Mouse (Mus musculus) ES-CJ7 (cell line): ENCODE measurements around the gene Mfap1a.

ENCODE experiments used
- DNase-seq: peaks from one replicate; pipeline ENCODE4 v3.0.0; 2011; ENCODE audit warnings: low read depth, low spot score

Gene Mfap1a

DNA sequence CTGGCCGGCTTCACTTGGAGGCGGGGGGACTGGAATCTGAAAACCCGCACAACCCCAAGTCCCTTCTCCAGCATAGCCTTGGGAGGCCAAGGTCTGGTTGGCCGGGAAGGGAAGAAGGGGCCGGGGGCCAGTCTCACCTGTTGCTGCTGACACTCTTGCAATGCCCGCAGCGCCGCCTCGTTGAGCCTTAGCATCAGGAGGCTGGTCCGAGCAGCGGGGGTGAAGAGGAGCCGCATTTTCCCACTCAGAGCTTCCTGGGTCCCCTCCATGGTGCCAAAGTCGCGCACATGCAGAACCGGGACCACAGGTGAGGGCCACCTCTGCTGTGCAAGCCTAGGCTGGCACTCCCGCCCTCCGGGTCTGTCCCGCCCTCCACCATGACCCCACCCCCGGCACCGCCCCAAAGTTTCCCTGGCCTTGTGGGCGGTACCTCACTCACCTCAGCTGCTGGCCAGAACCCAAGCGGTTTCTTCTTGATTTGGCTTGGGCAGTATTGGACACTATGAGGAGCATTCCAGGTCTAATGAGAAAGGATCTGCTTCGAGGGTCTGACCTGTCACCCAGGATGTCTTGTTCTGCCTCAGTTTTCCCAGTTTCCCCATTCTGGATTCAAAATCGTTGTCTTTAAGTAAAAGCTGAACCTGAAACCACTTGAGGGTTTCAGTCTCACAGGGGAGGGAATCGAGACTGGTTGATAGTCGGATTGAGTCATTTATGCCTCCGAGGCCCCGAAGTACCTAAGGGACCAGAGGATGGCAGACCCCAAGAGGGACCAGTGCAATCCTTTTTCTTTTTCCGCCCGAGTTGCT lies 64.0 kb downstream of the Mfap1a start:
- DNase-seq, result peak; percentile 64
